Mouse (Mus musculus) WW6 (cell line): ENCODE data around the gene Ttbk1.

Experiments used
- DNase-seq: peaks from one replicate; pipeline ENCODE4 v3.0.0-alpha.2; 2013; ENCODE audit warnings: low read depth, low spot score

The Ttbk1 gene

DNA sequence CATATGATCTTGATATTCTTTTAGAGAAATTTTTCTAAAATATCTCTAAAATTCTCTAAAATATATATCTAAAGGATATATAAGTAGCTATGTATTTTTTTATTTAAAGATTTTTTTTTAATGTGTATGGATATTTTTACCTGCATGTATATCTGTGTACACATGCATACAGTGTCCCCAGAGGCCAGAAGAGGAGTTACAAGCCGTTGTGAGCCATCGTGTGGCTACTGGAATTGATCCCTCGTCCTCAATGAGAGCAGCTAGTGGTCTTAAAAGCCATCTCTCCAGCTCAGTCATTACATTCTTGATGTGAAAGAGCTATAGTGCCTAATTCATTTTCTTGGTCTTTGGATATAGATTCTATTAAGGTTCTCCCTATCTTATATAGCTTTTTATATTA is 79.0 kb downstream of the Ttbk1 start:
- no peak for DNase-seq

DNA sequence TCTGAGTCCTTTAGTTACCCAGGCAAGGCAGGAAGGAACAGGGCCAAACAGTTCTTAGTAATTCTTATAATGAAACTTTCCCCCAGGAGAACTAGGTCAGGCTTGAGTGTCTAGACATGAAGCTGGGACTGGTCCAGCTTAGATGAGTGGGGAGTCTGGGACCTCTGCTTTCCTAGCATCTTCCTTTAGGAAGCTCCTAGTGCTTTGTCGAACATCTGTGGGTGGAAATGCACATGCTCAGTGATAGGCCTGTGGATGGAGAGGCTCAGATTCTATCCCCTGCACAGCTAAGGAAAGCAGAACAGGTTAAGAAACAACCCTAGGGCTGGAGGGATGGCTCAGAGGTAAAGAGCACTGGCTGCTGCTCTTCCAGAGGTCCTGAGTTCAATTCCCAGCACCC is 92.8 kb downstream of the Ttbk1 start:
- no peak for DNase-seq

DNA sequence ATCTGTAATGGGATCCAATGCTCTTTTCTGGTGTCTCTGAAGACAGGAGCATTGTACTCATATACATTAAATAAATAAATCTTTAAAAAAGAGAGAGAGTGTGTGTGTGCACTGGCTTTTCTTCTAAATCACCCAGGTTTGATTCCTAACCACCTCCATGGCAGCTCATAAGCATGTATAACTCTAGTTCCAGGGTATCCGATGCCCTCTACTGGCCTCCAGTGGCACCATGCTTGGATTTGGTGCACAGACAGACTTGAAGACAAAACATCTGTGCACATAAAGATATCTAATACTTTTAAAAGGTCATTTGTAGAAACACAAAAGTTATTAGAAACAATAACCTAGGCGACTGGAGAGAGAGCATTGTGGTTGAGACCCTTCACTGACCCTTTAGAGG is 94.5 kb downstream of the Ttbk1 start:
- DNase-seq = no peak
